Comparison of ENCODE assay signal across 7 mouse cellular contexts in genomic region chr17:8039916-8040635, GRCm38 (mm10).
A peak's percentile ranks its signal among the peaks of the same experiment; 100 is the strongest.
ATAC-seq lines count a peak whose summit lies in the region.
"Not testable (repeated sequence)": the region's sequence is repeated elsewhere in the genome, so short reads cannot be mapped to it uniquely, and the experiment has no call there.

No protein-coding gene starts in this region.

- not testable (repeated sequence) for H3K4me2 ChIP-seq in lung, embryonic 16.5 days (ENCODE audit: low read depth, low read length); midbrain, embryonic 16.5 days (ENCODE audit: low read length)

- not testable (repeated sequence) for H3K27me3 ChIP-seq in lung, embryonic 16.5 days (ENCODE audit: control insufficient read depth, insufficient read depth, low read depth, low read length); midbrain, embryonic 16.5 days (ENCODE audit: control insufficient read depth, insufficient read depth, low read depth, low read length)

- not testable (repeated sequence) for H3K27ac ChIP-seq in lung, embryonic 16.5 days (ENCODE audit: low read length); midbrain, embryonic 16.5 days (ENCODE audit: low read length)

- no CpG with 5 or more reads among the region's 12 CpGs for WGBS in lung, embryonic 16.5 days
- WGBS in midbrain, embryonic 16.5 days, result no CpG with 5 or more reads among the region's 12 CpGs

- not testable (repeated sequence) for H3K9me3 ChIP-seq in lung, embryonic 16.5 days (ENCODE audit: control insufficient read depth, low read length); midbrain, embryonic 16.5 days (replicated peaks; ENCODE audit: control insufficient read depth, low read length, poor library complexity, severe bottlenecking)

- ATAC-seq in common myeloid progenitor, adult 5-6 weeks (replicated peaks; ENCODE audit: low read depth, poor library complexity, severe bottlenecking), result peak; percentile 66
- peak; percentile 64 for ATAC-seq in granulocyte monocyte progenitor cell, adult 5-6 weeks (replicated peaks; ENCODE audit: poor library complexity, severe bottlenecking)
- peak; percentile 25 to 69; a peak in 3 of 4 replicates for ATAC-seq in hematopoietic stem cell, adult 5-6 weeks (replicated peaks in 1 of 2; ENCODE audit: insufficient read depth in 1 of 2, low FRiP score in 2 of 2, low TSS enrichment in 1 of 2, low read depth in 1 of 2, poor library complexity in 2 of 2, severe bottlenecking in 2 of 2)
- peak; percentile 26; the same call in 1 of the 2 replicates for ATAC-seq in lung, embryonic 16.5 days (ENCODE audit: low read depth)
- ATAC-seq in megakaryocyte progenitor cell, adult 5-6 weeks (replicated peaks; ENCODE audit: poor library complexity), result peak; percentile 54
- peak; percentile 46; the same call in 1 of the 2 replicates for ATAC-seq in midbrain, embryonic 16.5 days
- ATAC-seq in monocyte, adult 5-6 weeks (replicated peaks; ENCODE audit: insufficient number of reproducible peaks, low FRiP score, low TSS enrichment, poor library complexity, severe bottlenecking), result peak; percentile 40

- H3K9ac ChIP-seq in lung, embryonic 16.5 days (ENCODE audit: low read length); midbrain, embryonic 16.5 days (ENCODE audit: low read depth, low read length): not testable (repeated sequence)

- H3K4me1 ChIP-seq in lung, embryonic 16.5 days (replicated peaks; ENCODE audit: control insufficient read depth, insufficient read depth, low read length); midbrain, embryonic 16.5 days (ENCODE audit: control insufficient read depth, insufficient read depth, low read length): not testable (repeated sequence)

- H3K4me3 ChIP-seq in lung, embryonic 16.5 days (ENCODE audit: low read length); midbrain, embryonic 16.5 days (ENCODE audit: low read depth, low read length): not testable (repeated sequence)

- not testable (repeated sequence) for H3K36me3 ChIP-seq in lung, embryonic 16.5 days (ENCODE audit: control insufficient read depth, insufficient read depth, low read length); midbrain, embryonic 16.5 days (ENCODE audit: control insufficient read depth, insufficient read depth, low read length)
